Mouse (Mus musculus) B cell, adult 2 months (primary cell): ENCODE data around the gene Strn3.
"Not testable (repeated sequence)": the region's sequence is repeated elsewhere in the genome, so short reads cannot be mapped to it uniquely, and the experiment has no call there.

Source experiments
- DNase-seq, 2 experiments: peaks; one replicate each; pipeline ENCODE4 v3.0.0; 2022

Gene Strn3

DNA sequence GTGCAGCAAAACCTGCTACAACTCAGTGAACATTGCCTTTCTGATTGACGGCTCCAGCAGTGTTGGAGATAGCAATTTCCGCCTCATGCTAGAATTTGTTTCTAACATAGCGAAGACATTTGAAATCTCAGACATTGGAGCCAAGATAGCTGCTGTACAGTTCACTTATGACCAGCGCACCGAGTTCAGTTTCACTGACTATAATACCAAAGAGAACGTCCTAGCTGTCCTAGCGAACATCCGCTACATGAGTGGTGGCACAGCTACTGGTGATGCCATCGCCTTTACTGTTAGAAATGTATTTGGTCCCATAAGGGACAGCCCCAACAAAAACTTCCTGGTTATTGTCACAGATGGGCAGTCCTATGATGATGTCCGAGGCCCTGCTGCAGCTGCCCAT is 88.4 kb downstream of the Strn3 start:
- no peak for DNase-seq

DNA sequence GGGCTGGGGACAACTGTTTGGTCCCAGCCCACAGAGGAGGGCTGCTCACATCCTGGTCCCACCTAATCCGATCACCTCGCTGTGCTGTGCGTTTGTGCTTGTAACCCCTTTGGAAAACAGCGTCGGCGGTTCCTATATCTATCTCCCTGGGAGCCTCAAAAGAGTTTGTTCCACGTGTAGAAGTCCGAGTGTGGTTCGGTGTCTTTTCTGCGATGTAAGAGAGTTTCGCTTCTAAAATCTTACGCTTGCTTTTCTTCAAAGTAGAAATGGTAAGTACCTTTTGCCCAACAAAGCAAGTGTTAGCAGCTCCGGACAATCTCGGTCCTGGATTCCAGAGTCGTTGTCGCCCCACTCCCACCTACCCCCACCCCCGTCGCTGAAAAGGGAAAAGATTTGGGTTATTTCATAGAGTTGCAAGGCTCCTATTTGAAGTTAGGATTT is 97.6 kb downstream of the Strn3 start:
- DNase-seq = no peak

DNA sequence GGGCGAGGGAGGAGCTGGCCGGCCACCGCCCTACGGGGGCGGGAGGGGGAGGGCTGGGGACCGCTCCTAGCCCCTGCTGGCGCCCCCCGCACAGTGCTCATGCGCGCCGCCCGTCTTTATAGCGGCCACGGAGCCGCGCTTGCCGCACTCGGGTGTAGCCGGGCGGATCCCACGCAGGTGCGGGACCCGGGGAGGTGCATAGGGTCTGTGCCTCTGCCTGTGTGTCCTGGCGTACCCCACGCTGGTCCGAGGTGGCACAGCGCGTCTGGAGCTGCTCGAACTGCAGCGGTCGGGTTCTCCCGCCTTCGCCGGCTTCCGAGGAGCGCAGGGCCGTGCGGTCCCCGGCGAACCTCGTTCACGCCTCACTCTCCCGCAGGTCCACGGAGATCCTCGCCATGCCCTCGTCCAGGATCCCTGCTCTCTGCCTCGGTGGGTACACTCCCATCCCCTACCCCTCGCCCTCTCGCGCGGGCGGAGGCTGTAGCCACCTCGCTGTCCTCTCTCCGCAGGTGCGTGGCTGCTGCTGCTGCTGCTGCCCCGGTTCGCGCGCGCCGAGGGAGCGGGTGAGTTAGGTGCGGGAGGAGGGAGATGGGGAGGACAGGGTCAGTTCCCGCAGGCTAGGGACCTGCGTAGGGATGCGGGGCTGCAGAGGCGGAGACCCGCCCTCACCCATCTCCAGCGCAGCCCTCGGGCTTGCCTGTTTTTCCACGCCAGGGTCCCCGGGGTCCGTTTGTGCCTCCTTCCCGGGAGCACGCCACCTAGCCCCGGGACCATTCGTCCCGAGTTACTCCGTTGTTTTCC is 98.3 kb downstream of the Strn3 start, which contains the start of gene Coch:
TSS of gene Coch (plus strand) at position 113 of the 801 bp plus-strand sequence.
- DNase-seq = peak; percentile 11 to 29

DNA sequence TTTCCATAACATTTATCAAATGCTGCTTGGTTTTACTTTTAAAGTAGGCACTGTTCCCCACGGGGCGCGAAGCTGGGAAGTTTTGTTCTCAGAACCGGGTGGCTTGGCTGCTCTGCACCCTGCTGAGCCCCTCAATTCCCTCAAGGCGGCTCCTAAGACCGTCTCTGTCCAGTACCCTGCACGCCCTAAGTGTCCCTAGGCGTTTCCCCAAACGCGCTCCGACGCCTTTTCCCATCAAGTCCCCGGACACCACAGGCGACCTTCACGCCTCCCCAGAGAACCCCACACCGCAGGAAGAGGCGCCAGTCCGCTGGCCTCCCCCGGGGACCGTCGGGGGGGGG is 98.8 kb downstream of the Strn3 start:
- peak; percentile 2 to 6 for DNase-seq

DNA sequence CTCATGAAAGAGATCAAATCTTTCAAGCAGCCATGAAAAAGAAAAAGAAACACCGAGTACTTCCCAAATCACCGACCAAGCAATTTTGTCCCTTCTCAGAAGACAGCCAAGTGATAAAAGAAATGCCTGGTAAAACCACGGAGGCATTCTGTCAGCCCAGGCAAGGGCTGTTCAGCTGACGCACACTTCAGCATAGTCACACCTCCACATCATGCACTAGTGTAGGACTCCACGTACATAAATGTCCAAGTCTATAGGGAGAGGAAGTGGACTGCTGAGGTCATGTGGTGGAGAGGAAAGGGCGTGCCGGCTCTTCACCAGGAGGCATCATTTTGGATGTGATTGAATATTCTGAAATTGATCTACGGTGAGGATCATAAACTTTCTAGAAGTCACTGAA is 99.8 kb downstream of the Strn3 start:
- DNase-seq = no peak

DNA sequence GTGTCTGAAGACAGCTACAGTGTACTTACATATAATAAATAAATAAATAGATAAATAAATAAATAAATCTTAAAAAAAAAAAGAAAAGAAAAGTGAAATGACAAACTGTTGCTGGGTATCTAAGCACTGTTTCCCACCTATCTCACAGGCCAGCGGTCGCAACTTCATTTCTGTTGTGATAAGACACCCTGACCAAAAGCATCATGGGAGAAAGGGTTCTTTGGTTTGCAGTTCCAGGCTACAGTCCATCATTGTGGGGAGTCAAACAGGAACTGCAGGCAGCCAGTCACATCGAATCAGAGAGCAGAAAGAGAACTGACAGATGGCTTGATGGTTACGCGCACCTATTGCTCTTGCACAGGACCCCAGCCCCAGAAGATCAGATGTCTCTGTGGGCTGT is 102.4 kb downstream of the Strn3 start:
- no peak for DNase-seq

DNA sequence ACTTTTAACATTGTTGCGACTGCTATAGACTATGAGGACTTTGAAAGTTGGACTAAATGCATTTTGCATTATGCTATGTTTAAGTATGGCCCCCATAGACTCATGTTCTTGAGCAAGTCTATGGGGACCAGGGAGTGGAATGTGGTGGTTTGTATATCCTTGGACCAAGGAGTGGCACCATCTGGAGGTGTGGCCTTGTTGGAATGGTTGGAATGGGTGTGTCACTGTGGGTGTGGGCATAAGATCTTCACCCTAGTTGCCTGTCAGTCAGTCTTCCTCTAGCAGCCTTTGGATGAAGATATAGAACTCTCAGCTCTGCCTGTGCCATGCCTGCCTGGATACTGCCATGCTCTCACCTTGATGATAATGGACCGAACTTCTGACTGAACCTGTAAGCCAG is 113.9 kb downstream of the Strn3 start:
- not testable (repeated sequence) for DNase-seq

DNA sequence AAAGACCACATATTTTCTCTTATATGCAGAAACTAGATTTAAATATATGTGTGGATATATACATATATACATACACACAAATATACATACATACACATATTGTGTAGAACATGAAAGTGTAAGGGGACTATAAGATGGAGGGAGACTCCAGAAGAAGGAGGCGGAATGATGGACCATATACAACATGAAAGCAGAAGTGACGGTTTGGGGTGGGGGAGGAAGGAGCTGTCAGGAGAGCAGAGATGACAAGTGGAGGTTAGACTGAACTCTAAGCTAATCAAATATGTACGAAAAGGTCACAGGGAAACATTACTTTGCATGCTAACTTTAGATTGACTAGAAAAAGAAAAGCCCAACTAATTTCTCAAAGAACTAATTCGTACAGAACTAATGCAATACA is 119.0 kb downstream of the Strn3 start:
- no peak for DNase-seq

DNA sequence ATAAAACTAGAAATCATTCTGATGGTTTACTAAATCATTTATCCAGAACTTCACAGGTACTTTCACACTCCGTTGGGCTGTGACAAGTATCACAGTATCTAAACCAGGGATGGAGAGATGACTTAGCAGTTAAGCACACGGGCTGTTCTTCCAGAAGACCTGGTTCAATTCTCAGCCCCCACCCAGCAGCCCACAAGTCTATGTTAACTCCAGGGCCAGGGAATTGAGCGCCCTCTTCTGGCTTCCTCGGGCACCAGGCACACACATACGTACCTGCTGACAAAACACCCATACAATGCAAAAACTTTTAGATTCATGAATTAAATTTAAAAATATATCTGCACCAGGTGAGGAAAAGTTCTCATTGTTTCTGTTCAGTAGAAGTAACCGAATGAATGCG is 121.8 kb downstream of the Strn3 start:
- DNase-seq = no peak

DNA sequence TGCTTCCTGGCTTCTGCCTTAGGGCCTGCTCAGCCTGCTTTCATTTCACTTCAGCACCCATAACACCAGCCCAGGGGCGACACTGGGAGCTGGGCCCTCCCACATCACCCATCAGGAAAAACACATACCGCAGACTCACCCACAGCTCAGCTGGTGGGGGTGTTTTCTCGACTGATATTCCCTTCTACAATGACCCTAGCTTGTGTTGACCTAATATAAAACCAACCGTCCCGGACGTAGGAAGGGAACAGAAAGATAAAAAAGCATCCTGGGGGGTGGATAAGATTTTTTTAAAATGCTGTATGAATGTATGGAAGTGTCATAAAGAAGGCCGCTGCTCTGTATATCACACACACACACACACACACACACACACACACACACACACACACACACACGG is 122.2 kb downstream of the Strn3 start:
- no peak for DNase-seq

DNA sequence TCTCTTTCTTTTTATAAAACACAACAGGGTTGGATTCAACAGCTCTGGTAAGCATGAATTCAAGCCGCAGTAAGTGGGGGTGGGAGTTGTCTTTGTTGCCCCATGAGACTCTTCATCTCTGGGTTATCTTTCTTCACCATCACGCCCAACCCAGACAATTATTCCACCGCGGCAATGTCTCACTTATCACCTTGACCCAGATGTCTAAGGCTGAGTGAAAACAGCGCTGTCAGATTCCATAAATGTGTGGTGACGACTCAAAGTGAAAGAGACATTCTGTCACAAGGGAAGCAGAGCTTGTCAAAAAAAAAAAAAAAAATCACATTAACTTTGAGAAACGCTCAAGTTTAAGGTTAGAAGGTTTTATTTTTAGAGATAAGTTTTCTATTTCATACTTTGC is 124.5 kb downstream of the Strn3 start:
- DNase-seq = no peak

DNA sequence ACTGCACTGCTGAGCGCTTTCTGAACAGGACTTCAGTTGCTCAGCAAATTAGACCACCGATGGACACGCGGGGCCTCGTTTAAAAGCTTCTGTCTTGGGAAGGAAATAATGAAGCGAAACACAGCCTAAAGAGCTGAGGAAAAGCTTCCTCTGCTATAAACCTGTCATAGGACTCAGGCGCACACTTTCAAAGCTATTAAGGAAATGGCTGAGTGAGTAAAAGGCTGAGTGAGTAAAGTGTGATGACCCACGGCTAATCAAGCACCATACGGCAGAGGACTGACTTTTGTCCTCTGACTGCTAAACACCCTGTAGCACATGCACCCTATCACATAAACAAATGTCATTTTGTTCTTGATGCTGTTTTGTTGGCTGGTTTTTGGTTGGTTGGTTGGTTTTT is 130.3 kb downstream of the Strn3 start:
- DNase-seq = no peak
